Mouse (Mus musculus) naive thymus-derived CD4-positive, alpha-beta T cell, adult 2 months (primary cell): Measurements from ENCODE around the gene Lmx1b.

ENCODE experiments used
- DNase-seq: peaks from one replicate; pipeline ENCODE4 v3.0.0-alpha.2; 2011; ENCODE audit warnings: low read depth

The Lmx1b gene

GRCm38 (mm10) chr2:33582457-33583060, 57.8 kb downstream of the Lmx1b start:
- DNase-seq = no peak

GRCm38 (mm10) chr2:33581866-33582265, 58.4 kb downstream of the Lmx1b start:
- DNase-seq = no peak

GRCm38 (mm10) chr2:33581449-33581777, 58.9 kb downstream of the Lmx1b start:
- no peak for DNase-seq

GRCm38 (mm10) chr2:33580697-33581448, 59.4 kb downstream of the Lmx1b start:
- no peak for DNase-seq

GRCm38 (mm10) chr2:33575406-33575805, 64.9 kb downstream of the Lmx1b start:
- DNase-seq = no peak

GRCm38 (mm10) chr2:33573075-33573474, 67.2 kb downstream of the Lmx1b start:
- DNase-seq = no peak

GRCm38 (mm10) chr2:33571219-33571824, 69.0 kb downstream of the Lmx1b start:
- no peak for DNase-seq

- no peak for DNase-seq
Measured at GRCm38 (mm10) chr2:33569698-33570097, 70.6 kb downstream of the Lmx1b start.

- peak; percentile 29 for DNase-seq
Measured at GRCm38 (mm10) chr2:33569240-33569639, 71.1 kb downstream of the Lmx1b start.

- DNase-seq = no peak
Measured at GRCm38 (mm10) chr2:33565886-33566285, 74.4 kb downstream of the Lmx1b start.

GRCm38 (mm10) chr2:33564748-33565147, 75.6 kb downstream of the Lmx1b start:
- DNase-seq = no peak

GRCm38 (mm10) chr2:33559752-33560151, 80.6 kb downstream of the Lmx1b start:
- DNase-seq = peak; percentile 43

- DNase-seq = no peak
Measured at GRCm38 (mm10) chr2:33559334-33559733, 81.0 kb downstream of the Lmx1b start.

- peak; percentile 65 for DNase-seq
Measured at GRCm38 (mm10) chr2:33558233-33558632, 82.1 kb downstream of the Lmx1b start.

- DNase-seq = no peak
Measured at GRCm38 (mm10) chr2:33555573-33555972, 84.7 kb downstream of the Lmx1b start.

- DNase-seq = peak; percentile 7
Measured at GRCm38 (mm10) chr2:33552672-33553071, 87.6 kb downstream of the Lmx1b start.

- DNase-seq = no peak
Measured at GRCm38 (mm10) chr2:33547595-33547994, 92.7 kb downstream of the Lmx1b start.

GRCm38 (mm10) chr2:33546879-33547278, 93.4 kb downstream of the Lmx1b start:
- no peak for DNase-seq

- DNase-seq = no peak
Measured at GRCm38 (mm10) chr2:33546051-33546450, 94.3 kb downstream of the Lmx1b start.

- DNase-seq = peak; percentile 16
Measured at GRCm38 (mm10) chr2:33544781-33545566, 95.3 kb downstream of the Lmx1b start.

GRCm38 (mm10) chr2:33544203-33544762, 96.0 kb downstream of the Lmx1b start:
- peak; percentile 13 for DNase-seq
